Mouse (Mus musculus) thymus, adult 2 months (tissue): ENCODE measurements around the gene Tmem232.

Source experiments
- CTCF ChIP-seq: fragments of 200-500 bp; IDR thresholded peaks from 2 replicates; pipeline ENCODE4 v1.5.1; 2012; ENCODE audit warnings: mild to moderate bottlenecking, control low read depth, low read length, moderate library complexity, borderline replicate concordance; ENCODE audit not compliant: control insufficient read depth, poor library complexity, insufficient read depth; ENCODE audit errors: extremely low read depth
- POLR2A ChIP-seq: fragments of 200-500 bp; IDR thresholded peaks from 2 replicates; pipeline ENCODE4 v1.6.1; 2012; ENCODE audit warnings: mild to moderate bottlenecking, low read length, control low read depth, moderate library complexity; ENCODE audit not compliant: control insufficient read depth, poor library complexity, insufficient read depth; ENCODE audit errors: extremely low read depth

- TF ChIP-seq CTCF (no peak), POLR2A (no peak)
These were observed 20.9 kb upstream of the Tmem232 start for GRCm38 (mm10) chr17:65561361-65562015.
